Mouse (Mus musculus) embryonic facial prominence, embryonic 13.5 days (tissue): ENCODE data around the gene Ints4. TPM values are rescaled to one million over a fixed set of nuclear protein-coding genes. Genes with fewer than 3 reads are reported as not detected.

Source experiments
- ATAC-seq: fragments of 200-750 bp; cut with Nextera tagmentation; 2 replicates; pipeline ENCODE4 v1.8.0; 2017; ENCODE audit warnings: low read depth; ENCODE audit not compliant: insufficient number of reproducible peaks, insufficient read depth, low FRiP score, low TSS enrichment
- H3K27ac ChIP-seq: fragments of 300-500 bp; sonication (generic); 2 replicates; pipeline ENCODE4 v1.5.1; 2015; ENCODE audit warnings: moderate library complexity, mild to moderate bottlenecking, inconsistent platforms
- H3K27me3 ChIP-seq: fragments of 300-500 bp; sonication (generic); 2 replicates; pipeline ENCODE4 v1.6.1; 2015; ENCODE audit warnings: mild to moderate bottlenecking, inconsistent platforms
- H3K36me3 ChIP-seq: fragments of 300-500 bp; sonication (generic); 2 replicates; pipeline ENCODE4 v1.6.1; 2015; ENCODE audit warnings: mild to moderate bottlenecking, inconsistent platforms
- H3K4me1 ChIP-seq: fragments of 300-500 bp; sonication (generic); 2 replicates; pipeline ENCODE4 v1.6.1; 2015; ENCODE audit warnings: inconsistent platforms
- H3K4me2 ChIP-seq: fragments of 300-500 bp; sonication (generic); 2 replicates; pipeline ENCODE4 v1.6.1; 2015; ENCODE audit warnings: moderate library complexity, mild to moderate bottlenecking, inconsistent platforms
- H3K4me3 ChIP-seq: fragments of 300-500 bp; sonication (generic); 2 replicates; pipeline ENCODE4 v1.5.1; 2015; ENCODE audit warnings: mild to moderate bottlenecking, inconsistent platforms
- H3K9ac ChIP-seq: fragments of 300-500 bp; sonication (generic); 2 replicates; pipeline ENCODE4 v1.6.1; 2015; ENCODE audit warnings: mild to moderate bottlenecking, inconsistent platforms
- H3K9me3 ChIP-seq: fragments of 300-500 bp; sonication (generic); 2 replicates; pipeline ENCODE4 v1.6.1; 2016; ENCODE audit warnings: inconsistent platforms
- WGBS: fragments of 180-500 bp; shearing (Covaris S2); methylation state at CpG from one replicate; pipeline ENCODE4 v1.1.7; 2015; ENCODE audit warnings: mixed read lengths; 5-methylcytosine and 5-hydroxymethylcytosine counted together
- polyA plus RNA-seq: library from polyadenylated mRNA; unstranded; fragments of >200 nt; fragmentation: Nextera tagmentation; extraction: Ambion mirVana; gene quantifications from 2 replicates; pipeline ENCODE4 v1.2.1, GENCODE M21; 2015

The Ints4 gene
- polyA plus RNA-seq, 1 experiment from 2014 or later, result 53.0 TPM

DNA sequence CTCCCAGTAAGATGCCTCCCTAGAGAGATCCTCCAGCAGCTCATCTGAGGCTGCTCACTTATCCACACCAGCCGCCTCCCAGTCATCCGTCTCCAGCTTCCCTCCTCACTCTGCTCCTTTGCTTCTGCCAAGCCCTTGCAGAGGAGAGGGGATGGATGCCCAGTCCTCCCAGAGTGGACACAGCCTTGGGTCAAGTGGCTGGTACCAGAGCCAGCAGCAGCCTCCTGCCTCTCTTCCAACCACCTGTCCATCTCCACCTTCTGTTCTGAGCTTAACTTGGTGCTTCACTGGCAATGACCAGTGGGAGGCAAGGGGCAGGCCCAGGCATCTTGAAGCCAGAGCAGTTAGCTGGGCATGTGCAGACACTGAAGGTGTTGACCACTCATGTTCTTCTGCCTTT lies 65.7 kb downstream of the Ints4 start:
- ATAC-seq, result no peak
- 81% methylated on average over 2 of the region's 2 CpGs for WGBS

DNA sequence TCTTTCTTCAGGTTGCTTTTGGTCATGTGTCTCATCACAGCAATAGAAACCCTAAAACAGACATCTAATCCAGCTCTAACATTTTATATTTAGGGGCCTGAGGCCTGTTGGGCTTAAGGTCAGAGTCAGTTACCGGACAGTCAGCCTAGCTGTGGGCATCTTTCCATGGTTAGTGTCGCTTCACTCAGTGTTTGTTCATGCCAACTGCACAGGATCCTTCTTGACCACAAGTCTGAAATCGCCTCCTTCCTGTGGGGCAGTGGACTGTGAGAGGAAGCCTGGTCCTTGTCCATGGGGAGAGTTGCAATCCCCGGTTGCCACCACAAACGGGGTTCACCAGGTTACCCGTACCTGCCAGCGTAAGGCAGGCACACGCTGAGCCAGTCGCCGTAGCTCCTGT lies 68.5 kb downstream of the Ints4 start:
- Histone ChIP-seq H3K4me1 (no peaks in the 10 kb centered on the region), H3K27me3 (no peaks in the 10 kb centered on the region), H3K4me3 (no peak overlapping the region), H3K9ac (no peak overlapping the region), H3K36me3 (peaks cover 16% of the 10 kb centered on the region), H3K9me3 (no peaks in the 10 kb centered on the region), H3K4me2 (no peak overlapping the region), H3K27ac (no peak overlapping the region)
- ATAC-seq, result no peak
- WGBS, result 92% methylated on average over 10 of the region's 10 CpGs

More for the DNA sequence above, 65.7 kb downstream of the Ints4 start:
- Histone ChIP-seq H3K27ac (no peak overlapping the region), H3K9me3 (no peaks in the 10 kb centered on the region), H3K4me3 (no peak overlapping the region), H3K27me3 (no peaks in the 10 kb centered on the region), H3K9ac (no peak overlapping the region), H3K4me1 (no peaks in the 10 kb centered on the region), H3K4me2 (no peak overlapping the region), H3K36me3 (peaks cover 38% of the 10 kb centered on the region)

DNA sequence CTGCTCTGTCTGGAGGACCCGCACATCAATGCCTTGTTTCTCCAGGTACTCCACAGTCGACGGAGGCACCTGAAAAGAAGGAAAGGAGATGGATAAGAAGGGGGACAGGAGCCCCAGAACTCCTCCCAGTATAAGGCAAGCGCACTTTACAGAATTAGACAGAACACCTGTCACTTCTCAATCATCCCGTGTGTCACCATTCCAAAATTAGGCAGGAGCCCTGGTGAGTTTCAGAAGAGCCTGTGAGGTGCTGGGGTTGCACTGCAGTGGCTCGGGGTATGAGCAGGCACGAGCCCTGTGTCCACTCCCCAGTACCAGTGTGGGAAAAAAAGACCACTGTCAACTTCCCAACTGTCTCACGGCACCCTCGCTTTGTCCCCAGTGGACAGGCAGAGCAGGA lies 69.9 kb downstream of the Ints4 start:
- Histone ChIP-seq H3K27ac (no peak overlapping the region), H3K4me2 (no peak overlapping the region), H3K27me3 (no peaks in the 10 kb centered on the region), H3K4me3 (no peak overlapping the region), H3K4me1 (no peaks in the 10 kb centered on the region), H3K9ac (no peak overlapping the region), H3K9me3 (no peaks in the 10 kb centered on the region), H3K36me3 (peaks cover 16% of the 10 kb centered on the region)
- 89% methylated on average over 9 of the region's 9 CpGs for WGBS
- ATAC-seq, result no peak

DNA sequence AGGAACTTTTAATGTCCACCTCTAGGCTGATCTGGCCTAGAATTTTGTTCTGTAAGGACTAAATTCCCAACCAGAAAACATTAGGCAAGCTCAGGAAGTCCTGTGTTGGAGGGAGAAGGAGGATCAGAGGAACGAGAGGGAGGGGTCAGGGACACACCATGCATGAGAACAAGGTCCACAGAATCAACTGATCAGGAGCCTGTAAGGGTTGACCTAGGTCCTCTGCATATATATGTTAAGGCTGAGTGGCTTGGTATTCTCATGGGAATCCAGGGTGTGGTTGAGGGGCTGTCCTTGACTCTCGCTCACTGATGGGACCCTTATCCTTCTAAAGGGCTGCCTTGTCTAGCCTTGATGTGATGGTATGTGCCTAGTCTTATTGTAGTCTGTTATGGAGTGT lies 82.8 kb downstream of the Ints4 start:
- H3K4me1 ChIP-seq, result no peaks in the 10 kb centered on the region
- H3K27me3 ChIP-seq, result no peaks in the 10 kb centered on the region
- no peak overlapping the region for H3K27ac ChIP-seq
- no peak overlapping the region for H3K9ac ChIP-seq
- no peaks in the 10 kb centered on the region for H3K9me3 ChIP-seq
- ATAC-seq, result no peak
- H3K36me3 ChIP-seq, result peaks cover 18% of the 10 kb centered on the region; the same call in 1 of the 2 replicates
- H3K4me2 ChIP-seq, result no peak overlapping the region
- H3K4me3 ChIP-seq, result no peak overlapping the region
- 84% methylated on average over 2 of the region's 2 CpGs for WGBS

DNA sequence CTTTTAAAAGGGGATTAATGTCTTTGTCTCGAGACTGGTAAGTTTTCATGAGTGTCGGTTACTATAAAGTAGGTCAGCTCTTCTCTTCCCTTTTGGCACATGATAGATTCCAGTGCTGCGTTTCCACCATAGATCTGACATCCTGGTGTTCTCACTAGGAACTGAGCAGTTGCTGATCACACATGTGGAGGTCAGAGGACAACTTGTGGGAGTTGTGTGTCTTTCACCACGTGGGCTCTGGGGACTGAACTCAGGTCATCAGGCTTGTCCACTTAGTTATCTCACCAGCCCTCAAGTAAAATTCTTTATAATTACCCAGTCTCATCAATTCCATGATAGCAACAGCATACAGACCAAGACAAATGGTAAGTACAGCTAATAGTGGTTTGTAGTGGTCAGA lies 88.6 kb downstream of the Ints4 start:
- peaks cover 31% of the 10 kb centered on the region for H3K36me3 ChIP-seq
- no peak overlapping the region for H3K9ac ChIP-seq
- no peaks in the 10 kb centered on the region for H3K27me3 ChIP-seq
- no peak overlapping the region for H3K4me2 ChIP-seq
- no peak overlapping the region for H3K27ac ChIP-seq
- no peak for ATAC-seq
- no peaks in the 10 kb centered on the region for H3K9me3 ChIP-seq
- no peaks in the 10 kb centered on the region for H3K4me1 ChIP-seq
- WGBS, result 82% methylated on average over 4 of the region's 4 CpGs
- H3K4me3 ChIP-seq, result no peak overlapping the region

DNA sequence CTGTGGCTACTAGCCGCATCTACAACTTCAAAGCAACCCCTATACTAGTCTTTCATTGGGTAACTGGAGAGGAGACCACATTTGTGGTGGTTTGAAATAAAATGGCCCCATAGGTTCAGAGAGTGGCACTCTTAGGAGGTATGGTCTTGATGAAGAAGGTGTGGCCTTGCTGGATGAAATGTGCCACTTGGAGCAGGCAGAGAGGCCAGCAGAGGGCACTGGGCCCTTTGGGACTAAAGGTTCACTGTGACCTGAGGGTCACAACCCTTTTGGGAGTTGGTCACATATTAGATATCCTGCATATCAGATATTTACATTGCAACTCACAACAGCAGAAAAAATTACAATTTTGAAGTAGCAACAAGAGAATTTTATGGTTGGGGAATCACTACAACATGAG lies 89.6 kb downstream of the Ints4 start:
- ATAC-seq, result no peak
- H3K4me3 ChIP-seq, result no peak overlapping the region
- 90% methylated on average over 1 of the region's 1 CpGs for WGBS

DNA sequence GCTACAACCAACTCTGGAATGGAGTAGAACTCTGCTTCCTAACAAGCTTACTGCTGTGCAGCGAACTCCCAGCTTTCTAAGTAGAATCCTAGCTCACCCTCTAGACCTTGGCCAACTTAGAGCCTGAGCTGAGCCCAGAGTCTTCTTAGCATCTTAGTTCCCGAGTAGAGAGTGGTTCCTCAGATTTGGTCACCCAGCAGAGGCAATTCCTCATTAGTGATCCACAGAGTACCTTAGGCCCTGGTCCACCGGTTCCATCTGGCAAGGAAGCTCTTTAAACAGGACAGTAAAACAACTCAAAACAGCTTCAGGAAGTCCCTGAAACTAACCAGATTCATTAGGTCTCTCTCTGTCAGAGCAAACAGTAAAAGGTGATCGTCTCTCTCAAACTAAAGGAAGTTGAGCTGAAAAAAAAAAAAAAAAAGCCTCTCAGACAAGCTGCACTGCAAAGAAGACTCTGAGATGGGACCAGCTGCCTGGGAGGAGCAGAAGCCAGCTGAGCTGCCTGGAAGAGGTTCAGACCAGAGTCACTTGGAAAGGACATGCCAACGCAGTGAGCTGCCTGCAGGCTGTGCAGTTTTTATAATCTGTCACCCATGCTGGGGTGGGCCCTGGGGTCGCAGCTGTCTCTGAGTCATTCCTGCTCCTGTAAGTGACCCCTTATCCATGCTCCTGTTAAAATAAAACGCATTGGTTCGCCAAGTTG lies 97.8 kb downstream of the Ints4 start:
- peak overlapping the region; percentile 100 for H3K9ac ChIP-seq
- H3K9me3 ChIP-seq, result no peaks in the 10 kb centered on the region
- H3K36me3 ChIP-seq, result peaks cover 18% of the 10 kb centered on the region
- peaks cover 11% of the 10 kb centered on the region; the same call in 1 of the 2 replicates for H3K4me1 ChIP-seq
- H3K27ac ChIP-seq, result peak overlapping the region; percentile 99
- H3K27me3 ChIP-seq, result no peaks in the 10 kb centered on the region
- WGBS, result 32% methylated on average over 8 of the region's 8 CpGs
- H3K4me2 ChIP-seq, result peak overlapping the region; percentile 71
- peak overlapping the region; percentile 100 for H3K4me3 ChIP-seq
- no peak for ATAC-seq

More for the DNA sequence above, 89.6 kb downstream of the Ints4 start:
- no peaks in the 10 kb centered on the region for H3K9me3 ChIP-seq
- H3K27ac ChIP-seq, result no peak overlapping the region
- peaks cover 32% of the 10 kb centered on the region for H3K36me3 ChIP-seq
- no peak overlapping the region for H3K4me2 ChIP-seq
- no peaks in the 10 kb centered on the region for H3K4me1 ChIP-seq
- no peaks in the 10 kb centered on the region for H3K27me3 ChIP-seq
- H3K9ac ChIP-seq, result no peak overlapping the region

DNA sequence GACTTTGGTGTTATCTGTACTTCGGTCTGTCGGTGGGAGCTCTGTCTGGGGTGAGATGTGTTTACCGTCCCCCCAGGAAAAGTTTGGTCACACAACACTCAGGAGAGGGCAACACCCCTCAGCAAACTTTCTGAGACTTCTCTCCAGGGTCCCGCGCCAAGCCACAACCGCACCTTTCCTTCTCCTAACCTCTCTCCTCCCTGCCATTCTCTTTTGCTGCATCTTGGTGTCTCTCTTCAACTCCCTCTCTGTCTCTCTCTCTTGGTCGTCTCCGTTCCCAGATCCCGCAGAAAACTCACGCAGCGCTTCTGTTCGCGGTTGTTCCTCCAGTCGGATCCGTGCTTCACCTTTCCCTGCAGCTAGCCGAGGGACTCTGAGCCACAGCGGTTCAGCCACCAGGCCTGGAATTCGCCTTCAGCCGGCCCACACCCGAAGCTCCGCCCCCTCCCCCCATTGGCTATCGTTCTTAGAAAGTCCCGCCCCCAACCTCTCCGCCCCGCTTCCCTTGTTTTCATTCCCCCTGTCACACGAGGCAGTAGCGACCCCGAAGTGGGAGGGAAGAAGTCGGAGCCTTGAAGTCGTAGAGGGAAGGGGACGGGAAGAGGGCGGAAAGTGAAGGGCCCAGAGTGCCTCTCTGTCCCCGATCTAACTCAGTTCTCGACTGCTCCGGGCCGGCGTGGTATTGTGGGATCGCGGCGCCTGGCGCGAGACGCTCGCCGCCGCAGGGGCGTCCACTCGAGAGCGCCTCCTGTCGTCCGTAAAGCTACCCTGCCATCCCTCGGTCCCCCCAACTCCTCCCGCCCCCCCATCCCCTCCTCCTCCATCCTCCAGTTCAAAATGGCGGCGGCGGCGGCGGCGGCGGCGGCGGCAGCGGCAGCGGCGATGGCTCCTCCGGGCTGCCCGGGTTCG lies 98.6 kb downstream of the Ints4 start, which contains the start of the genes Aamdc and Rsf1:
TSS of gene Aamdc (minus strand) at position 431 of the 909 bp plus-strand sequence.
TSS of gene Rsf1 (plus strand) at position 823 of the 909 bp plus-strand sequence.
- H3K27me3 ChIP-seq, result no peaks in the 10 kb centered on the region
- peak within 1 kb of the TSS; percentile 100 for H3K4me3 ChIP-seq
- peak within 1 kb of the TSS; percentile 71 for H3K4me2 ChIP-seq
- H3K9me3 ChIP-seq, result no peaks in the 10 kb centered on the region
- peak within 1 kb of the TSS; percentile 99 for H3K27ac ChIP-seq
- WGBS, result under 1% methylated on average over 59 of the region's 68 CpGs
- peaks cover 11% of the 10 kb centered on the region; the same call in 1 of the 2 replicates for H3K4me1 ChIP-seq
- ATAC-seq, result peak; percentile 93
- H3K36me3 ChIP-seq, result peaks cover 11% of the 10 kb centered on the region
- H3K9ac ChIP-seq, result peak within 1 kb of the TSS; percentile 100

DNA sequence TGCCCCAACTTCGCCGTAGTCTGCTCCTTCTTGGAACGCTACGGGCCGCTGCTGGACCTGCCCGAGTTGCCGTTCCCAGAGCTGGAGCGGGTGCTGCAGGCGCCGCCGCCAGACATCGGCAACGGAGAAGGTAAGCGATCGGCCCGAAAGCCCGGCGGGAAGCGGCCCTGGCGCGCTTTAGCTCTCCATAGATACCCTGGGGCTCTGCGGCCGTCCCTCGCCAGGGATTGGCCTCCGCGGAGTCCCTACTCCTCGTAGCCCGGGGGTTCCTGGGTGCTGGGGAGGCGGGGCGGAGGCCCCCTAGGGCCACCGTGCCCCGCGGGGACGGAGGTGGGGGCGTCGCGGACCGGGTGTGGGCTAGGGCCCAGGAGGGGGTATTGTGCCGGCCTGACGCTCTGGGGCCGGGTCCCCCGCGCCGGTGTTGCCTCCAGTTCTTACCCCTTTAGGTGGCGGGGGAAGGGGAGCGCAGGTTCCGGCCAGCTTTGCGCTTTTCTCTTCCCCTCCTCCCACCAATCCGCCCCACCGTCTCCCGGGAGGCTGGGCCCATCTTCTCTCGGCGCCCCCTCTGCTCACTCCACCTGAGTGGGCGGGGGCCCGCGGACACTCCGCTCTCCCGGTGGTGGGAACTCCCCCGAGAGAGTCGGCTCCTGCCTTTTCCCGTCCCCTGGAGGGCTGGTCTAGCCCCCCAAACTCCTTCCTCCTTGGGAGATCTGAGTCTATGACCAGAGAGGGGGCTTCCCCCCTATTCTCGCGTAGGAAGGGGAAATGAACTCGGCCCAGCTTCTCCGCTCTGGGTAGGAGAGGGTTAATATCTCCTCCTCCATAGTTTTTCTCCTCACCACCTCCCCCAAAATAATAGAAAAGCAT lies 99.5 kb downstream of the Ints4 start:
- Histone ChIP-seq H3K9ac (peak overlapping the region; percentile 100), H3K4me2 (peak overlapping the region; percentile 71), H3K27ac (peak overlapping the region; percentile 99), H3K4me1 (peaks cover 14% of the 10 kb centered on the region; the same call in 1 of the 2 replicates), H3K4me3 (peak overlapping the region; percentile 100), H3K27me3 (no peaks in the 10 kb centered on the region), H3K36me3 (peaks cover 6% of the 10 kb centered on the region; the same call in 1 of the 2 replicates), H3K9me3 (no peaks in the 10 kb centered on the region)
- ATAC-seq, result peak; percentile 26; the same call in 1 of the 2 replicates
- WGBS, result under 1% methylated on average over 58 of the region's 65 CpGs

DNA sequence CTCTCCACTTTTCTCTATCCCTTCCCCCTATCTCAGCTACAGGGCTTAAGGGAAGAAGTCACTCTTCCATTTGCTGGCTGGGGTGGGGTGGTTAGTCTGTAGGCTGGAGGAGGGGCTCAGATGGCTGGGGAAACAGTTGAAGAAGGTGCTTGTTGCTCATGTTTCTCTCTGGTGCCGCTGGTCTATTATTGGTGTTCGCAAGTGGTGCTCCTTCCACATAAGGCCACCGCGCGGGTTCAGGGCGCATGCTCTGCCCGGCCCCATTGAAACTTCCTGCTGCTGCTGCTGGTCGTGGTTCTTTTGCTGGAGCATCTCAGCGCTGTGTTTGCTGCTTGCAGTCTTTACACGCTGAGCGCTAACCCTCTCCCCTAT lies 100.1 kb downstream of the Ints4 start:
- Histone ChIP-seq H3K4me2 (peak overlapping the region; percentile 71), H3K9ac (peak overlapping the region; percentile 100), H3K36me3 (peaks cover 3% of the 10 kb centered on the region; the same call in 1 of the 2 replicates), H3K27ac (peak overlapping the region; percentile 99), H3K27me3 (no peaks in the 10 kb centered on the region), H3K9me3 (no peaks in the 10 kb centered on the region), H3K4me3 (peak overlapping the region; percentile 100), H3K4me1 (peaks cover 16% of the 10 kb centered on the region; the same call in 1 of the 2 replicates)
- peak; percentile 44 for ATAC-seq
- 0% methylated on average over 11 of the region's 11 CpGs for WGBS

DNA sequence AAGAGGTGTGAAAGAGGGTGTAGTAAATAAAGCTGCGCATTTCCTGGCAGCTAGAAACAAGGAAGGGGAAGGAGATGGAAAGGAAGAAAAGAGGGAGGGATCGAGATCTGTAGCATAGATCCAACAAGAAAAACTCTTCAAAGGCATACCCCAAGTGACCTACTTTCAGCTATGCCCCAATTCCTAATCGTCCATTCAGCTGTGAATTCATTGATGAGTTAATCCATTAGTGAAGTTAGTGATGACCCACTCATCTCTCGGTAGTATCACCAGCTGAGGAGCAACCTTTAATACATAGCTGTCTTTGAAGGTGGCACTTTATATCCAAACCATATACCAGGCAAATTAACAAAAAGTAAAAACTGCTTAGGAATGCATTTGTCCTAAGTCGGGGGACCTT lies 107.8 kb downstream of the Ints4 start:
- Histone ChIP-seq H3K4me1 (peaks cover 33% of the 10 kb centered on the region), H3K4me2 (no peak overlapping the region), H3K27me3 (no peaks in the 10 kb centered on the region), H3K9me3 (no peaks in the 10 kb centered on the region), H3K36me3 (peaks cover 8% of the 10 kb centered on the region; the same call in 1 of the 2 replicates), H3K9ac (no peak overlapping the region), H3K4me3 (no peak overlapping the region), H3K27ac (no peak overlapping the region)
- WGBS, result 86% methylated on average over 5 of the region's 5 CpGs
- ATAC-seq, result no peak
